Mouse (Mus musculus): ENCODE results near the gene Gm21860. TPM values are rescaled to one million over a fixed set of nuclear protein-coding genes. Genes with fewer than 3 reads are reported as not detected.
"Not testable (repeated sequence)": the region's sequence is repeated elsewhere in the genome, so short reads cannot be mapped to it uniquely, and the experiment has no call there.

Gene Gm21860
- polyA plus RNA-seq, 1 experiment = not detected

DNA sequence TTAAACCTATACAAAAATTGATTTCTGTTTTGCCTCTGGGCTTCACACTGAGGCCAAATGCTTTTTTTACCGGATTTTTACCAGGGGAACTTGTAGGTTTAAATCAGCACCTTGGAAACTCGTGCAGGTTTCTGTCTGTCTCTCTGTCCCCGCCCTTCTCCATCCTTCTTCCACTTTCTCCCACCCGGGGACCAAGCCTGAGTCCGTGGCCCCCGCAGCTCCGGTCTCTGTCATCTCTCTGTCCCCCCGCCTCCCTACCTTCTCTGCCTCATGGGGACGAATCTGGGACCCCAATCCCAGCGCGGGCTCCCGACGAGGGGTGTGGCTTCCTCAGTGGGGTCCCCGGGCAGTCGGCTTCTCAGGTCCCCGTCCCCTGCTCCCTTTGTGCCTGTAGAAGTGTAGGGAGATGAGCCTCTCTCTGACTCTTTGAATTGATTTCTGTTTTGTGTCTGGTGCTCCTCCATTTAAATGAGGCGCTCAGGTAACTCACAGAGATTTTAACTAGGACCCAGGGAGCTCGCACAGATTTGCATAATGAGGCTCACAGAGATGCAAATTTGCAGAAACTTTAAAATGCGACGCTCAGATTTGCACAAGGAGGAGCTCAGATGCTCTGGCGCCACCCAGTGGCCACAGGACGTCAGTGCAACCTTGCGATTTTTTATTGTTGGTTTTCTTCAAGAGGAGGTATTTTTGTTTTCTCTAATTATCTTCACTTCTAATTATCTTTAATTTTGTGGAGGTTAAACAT lies 28.7 kb downstream of the Gm21860 start:
- WGBS = 54% methylated on average over 7 of the region's 23 CpGs
- not testable (repeated sequence) for DNase-seq; H3K4me3 ChIP-seq (replicated peaks; ENCODE audit: extremely low read depth, low read depth, low read length); H3K4me1 ChIP-seq (ENCODE audit: control insufficient read depth, insufficient read depth, low read length)

DNA sequence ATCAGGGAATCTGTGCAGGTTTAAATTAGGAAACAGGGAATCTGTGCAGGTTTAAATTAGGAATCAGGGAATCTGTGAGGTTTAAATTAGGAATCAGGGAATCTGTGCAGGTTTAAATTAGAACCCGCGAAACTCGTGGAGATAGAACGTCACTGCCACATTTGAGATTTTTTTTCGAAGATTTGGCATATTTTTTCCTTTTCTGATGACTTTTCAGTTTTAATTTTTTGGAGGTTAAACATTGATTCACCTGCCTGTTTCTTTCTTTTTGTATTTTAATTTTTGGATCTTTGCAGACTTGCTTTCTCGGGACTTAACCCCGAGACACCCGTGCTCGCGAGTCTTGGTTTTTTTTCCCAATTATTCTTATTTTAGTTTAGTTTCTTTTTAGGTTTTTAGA lies 29.5 kb downstream of the Gm21860 start:
- not testable (repeated sequence) for H3K4me3 ChIP-seq (replicated peaks; ENCODE audit: extremely low read depth, low read depth, low read length); DNase-seq; H3K4me1 ChIP-seq (ENCODE audit: control insufficient read depth, insufficient read depth, low read length)
- 84% methylated on average over 10 of the region's 10 CpGs for WGBS

- 45% methylated on average over 8 of the region's 8 CpGs for WGBS
- not testable (repeated sequence) for H3K4me3 ChIP-seq (replicated peaks; ENCODE audit: extremely low read depth, low read depth, low read length); DNase-seq; H3K4me1 ChIP-seq (ENCODE audit: control insufficient read depth, insufficient read depth, low read length)
Measured at GRCm38 (mm10) chrY:90724014-90724709, 30.5 kb downstream of the Gm21860 start.

- H3K4me1 ChIP-seq (ENCODE audit: control insufficient read depth, insufficient read depth, low read length); H3K4me3 ChIP-seq (replicated peaks; ENCODE audit: extremely low read depth, low read depth, low read length): not testable (repeated sequence)
- WGBS = 70% methylated on average over 8 of the region's 9 CpGs
- peak; percentile 39 for DNase-seq
Measured at GRCm38 (mm10) chrY:90723336-90723987, 31.2 kb downstream of the Gm21860 start.

DNA sequence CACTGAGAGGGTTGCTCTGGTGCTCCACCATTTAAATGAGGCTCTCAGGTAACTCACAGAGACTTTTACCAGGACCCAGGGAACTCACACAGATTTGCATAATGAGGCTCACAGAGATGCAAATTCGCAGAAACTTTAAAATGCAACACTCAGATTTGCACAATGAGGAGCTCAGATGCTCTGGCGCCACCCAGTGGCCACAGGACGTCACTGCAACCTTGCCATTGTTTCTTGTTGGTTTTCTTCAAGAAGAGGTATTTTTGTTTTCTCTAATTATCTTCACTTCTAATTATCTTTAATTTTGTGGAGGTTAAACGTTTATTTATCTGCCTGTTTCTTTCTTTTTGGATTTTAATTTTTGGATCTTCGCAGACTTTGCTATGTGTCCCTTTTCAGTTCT lies 34.1 kb downstream of the Gm21860 start:
- TF ChIP-seq CTCF (IDR thresholded peaks at IDR 0.05; ENCODE audit: insufficient read depth, low read length) = peak; percentile 46
- 17% methylated on average over 1 of the region's 5 CpGs for WGBS
- DNase-seq; H3K4me3 ChIP-seq (replicated peaks; ENCODE audit: extremely low read depth, low read depth, low read length); H3K4me1 ChIP-seq (ENCODE audit: control insufficient read depth, insufficient read depth, low read length): not testable (repeated sequence)

DNA sequence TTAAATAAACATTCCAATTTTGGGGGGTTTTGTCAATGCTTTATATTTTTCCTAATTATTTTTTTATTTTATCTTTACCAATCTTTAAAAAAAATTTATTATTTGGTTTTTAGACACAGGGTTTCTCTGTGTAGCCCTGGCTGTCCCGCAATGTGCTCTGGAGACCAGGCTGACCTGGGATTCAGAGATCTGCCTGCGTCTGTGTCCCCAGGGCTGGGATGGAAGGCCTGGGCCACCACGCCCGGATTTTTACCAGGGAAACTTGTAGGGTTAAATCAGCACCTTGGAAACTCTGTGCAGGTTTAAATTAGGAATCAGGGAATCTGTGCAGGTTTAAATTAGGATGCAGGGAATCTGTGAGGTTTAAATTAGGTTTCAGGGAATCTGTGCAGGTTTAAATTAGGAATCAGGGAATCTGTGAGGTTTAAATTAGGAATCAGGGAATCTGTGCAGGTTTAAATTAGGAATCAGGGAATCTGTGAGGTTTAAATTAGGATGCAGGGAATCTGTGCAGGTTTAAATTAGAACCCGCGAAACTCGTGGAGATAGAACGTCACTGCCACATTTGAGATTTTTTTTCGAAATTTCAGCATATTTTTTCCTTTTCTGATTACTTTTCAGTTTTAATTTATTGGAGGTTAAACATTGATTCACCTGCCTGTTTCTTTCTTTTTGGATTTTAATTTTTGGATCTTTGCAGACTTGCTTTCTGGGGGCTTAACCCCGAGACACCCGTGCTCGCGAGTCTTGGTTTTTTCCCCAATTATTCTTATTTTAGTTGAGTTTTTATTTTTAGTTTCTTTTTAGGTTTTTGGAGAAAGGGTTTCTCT lies 35.0 kb downstream of the Gm21860 start:
- H3K4me3 ChIP-seq (replicated peaks; ENCODE audit: extremely low read depth, low read depth, low read length); H3K4me1 ChIP-seq (ENCODE audit: control insufficient read depth, insufficient read depth, low read length); DNase-seq: not testable (repeated sequence)
- 73% methylated on average over 12 of the region's 13 CpGs for WGBS

GRCm38 (mm10) chrY:90718583-90719402 lies 35.8 kb downstream of the Gm21860 start:
- not testable (repeated sequence) for H3K4me3 ChIP-seq (replicated peaks; ENCODE audit: extremely low read depth, low read depth, low read length); H3K4me1 ChIP-seq (ENCODE audit: control insufficient read depth, insufficient read depth, low read length)
- peak; percentile 26; the same call in 1 of the 2 replicates for TF ChIP-seq CTCF (IDR thresholded peaks at IDR 0.05; ENCODE audit: insufficient read depth, low read length)
- DNase-seq = peak; percentile 26
- 76% methylated on average over 16 of the region's 22 CpGs for WGBS

GRCm38 (mm10) chrY:90718021-90718420 lies 36.6 kb downstream of the Gm21860 start:
- H3K4me1 ChIP-seq (ENCODE audit: control insufficient read depth, insufficient read depth, low read length); H3K4me3 ChIP-seq (replicated peaks; ENCODE audit: extremely low read depth, low read depth, low read length); DNase-seq: not testable (repeated sequence)
- 73% methylated on average over 6 of the region's 9 CpGs for WGBS

DNA sequence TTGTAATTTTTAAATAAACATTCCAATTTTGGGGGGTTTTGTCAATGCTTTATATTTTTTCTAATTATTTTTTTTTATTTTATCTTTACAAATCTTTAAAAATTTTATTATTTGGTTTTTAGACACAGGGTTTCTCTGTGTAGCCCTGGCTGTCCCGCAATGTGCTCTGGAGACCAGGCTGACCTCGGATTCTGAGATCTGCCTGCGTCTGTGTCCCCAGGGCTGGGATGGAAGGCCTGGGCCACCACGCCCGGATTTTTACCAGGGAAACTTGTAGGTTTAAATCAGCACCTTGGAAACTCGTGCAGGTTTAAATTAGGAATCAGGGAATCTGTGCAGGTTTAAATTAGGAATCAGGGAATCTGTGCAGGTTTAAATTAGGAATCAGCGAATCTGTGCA lies 37.1 kb downstream of the Gm21860 start:
- 73% methylated on average over 6 of the region's 7 CpGs for WGBS
- DNase-seq; H3K4me3 ChIP-seq (replicated peaks; ENCODE audit: extremely low read depth, low read depth, low read length); H3K4me1 ChIP-seq (ENCODE audit: control insufficient read depth, insufficient read depth, low read length): not testable (repeated sequence)

Other genes starting within 250 kb of the Gm21860 start
- not detected in 2 replicates for gene Gm47283, start 29.9 kb upstream of the Gm21860 start, polyA plus RNA-seq (2012; rRNA removed)
- not detected in 2 replicates for gene Gm21748, start 84.4 kb upstream of the Gm21860 start, polyA plus RNA-seq (2012; rRNA removed)

All from lung, adult 2 months (tissue).